Mouse (Mus musculus) gastrocnemius, adult 18-20 months (tissue): Measurements from ENCODE around the gene Il3. TPM values are rescaled to one million over a fixed set of nuclear protein-coding genes. Genes with fewer than 3 reads are reported as not detected.
A peak's percentile ranks its signal among the peaks of the same experiment; 100 is the strongest.
"Not testable (repeated sequence)": the region's sequence is repeated elsewhere in the genome, so short reads cannot be mapped to it uniquely, and the experiment has no call there.

Experiments
- DNase-seq: peaks from one replicate; pipeline ENCODE4 v3.0.0; 2021; ENCODE audit warnings: low spot score
- long read RNA-seq, 2 experiments: library from polyadenylated mRNA; stranded (forward); transcript quantifications; one replicate each; pipeline ENCODE4 v2.0.0; 2021
- total RNA-seq, 2 experiments: library from RNA; stranded (reverse); gene quantifications; 2 replicates each; pipeline ENCODE4 v1.2.3; 2021

The Il3 gene
- total RNA-seq, result not detected
- long read RNA-seq, experiment 1, result 0 reads
- long read RNA-seq, experiment 2, result 0 reads

- no peak for DNase-seq
These were observed at the start of gene Il3 for GRCm38 (mm10) chr11:54267177-54267576. TSS of gene Il3 (minus strand) at chr11:54267277.

- no peak for DNase-seq
These were observed 48.3 kb upstream of the Il3 start for GRCm38 (mm10) chr11:54315336-54315735.

GRCm38 (mm10) chr11:54314740-54315139 lies 47.7 kb upstream of the Il3 start:
- no peak for DNase-seq

- DNase-seq, result no peak
These were observed 46.6 kb upstream of the Il3 start for GRCm38 (mm10) chr11:54313391-54314360.

- peak; percentile 52 for DNase-seq
These were observed 45.5 kb upstream of the Il3 start for GRCm38 (mm10) chr11:54312603-54313002.

- DNase-seq, result peak; percentile 45
These were observed 44.9 kb upstream of the Il3 start for GRCm38 (mm10) chr11:54312021-54312420.

GRCm38 (mm10) chr11:54310588-54310987 lies 43.5 kb upstream of the Il3 start:
- DNase-seq, result no peak

GRCm38 (mm10) chr11:54307139-54307816 lies 40.2 kb upstream of the Il3 start:
- peak; percentile 78 for DNase-seq

GRCm38 (mm10) chr11:54305331-54305730 lies 38.3 kb upstream of the Il3 start:
- no peak for DNase-seq

- DNase-seq, result no peak
These were observed 37.4 kb upstream of the Il3 start for GRCm38 (mm10) chr11:54304471-54304873.

GRCm38 (mm10) chr11:54303728-54304470 lies 36.8 kb upstream of the Il3 start, which contains the start of gene Acsl6:
TSS of gene Acsl6 (plus strand) at chr11:54303798.
- DNase-seq, result no peak

GRCm38 (mm10) chr11:54303076-54303727 lies 36.1 kb upstream of the Il3 start:
- no peak for DNase-seq

- DNase-seq, result no peak
These were observed 35.5 kb upstream of the Il3 start for GRCm38 (mm10) chr11:54302606-54303005.

- DNase-seq, result no peak
These were observed 34.9 kb upstream of the Il3 start for GRCm38 (mm10) chr11:54301994-54302393.

- DNase-seq, result no peak
These were observed 31.7 kb upstream of the Il3 start for GRCm38 (mm10) chr11:54298777-54299176.

GRCm38 (mm10) chr11:54297471-54297870 lies 30.4 kb upstream of the Il3 start:
- DNase-seq, result not testable (repeated sequence)

GRCm38 (mm10) chr11:54296734-54297133 lies 29.7 kb upstream of the Il3 start:
- DNase-seq, result no peak

- DNase-seq, result no peak
These were observed 28.9 kb upstream of the Il3 start for GRCm38 (mm10) chr11:54295971-54296370.

- DNase-seq, result no peak
These were observed 27.1 kb upstream of the Il3 start for GRCm38 (mm10) chr11:54293980-54294807.

GRCm38 (mm10) chr11:54292163-54292562 lies 25.1 kb upstream of the Il3 start:
- no peak for DNase-seq
